Mouse (Mus musculus) Muller cell, postnatal 12 days (primary cell): ENCODE results near the gene Ccdc60.
A peak's percentile ranks its signal among the peaks of the same experiment; 100 is the strongest.
"Not testable (repeated sequence)": the region's sequence is repeated elsewhere in the genome, so short reads cannot be mapped to it uniquely, and the experiment has no call there.

Source experiments
- DNase-seq: peaks from one replicate; pipeline ENCODE4 v3.0.0-alpha.2; 2015; ENCODE audit errors: inconsistent ontology term

Gene Ccdc60

DNA sequence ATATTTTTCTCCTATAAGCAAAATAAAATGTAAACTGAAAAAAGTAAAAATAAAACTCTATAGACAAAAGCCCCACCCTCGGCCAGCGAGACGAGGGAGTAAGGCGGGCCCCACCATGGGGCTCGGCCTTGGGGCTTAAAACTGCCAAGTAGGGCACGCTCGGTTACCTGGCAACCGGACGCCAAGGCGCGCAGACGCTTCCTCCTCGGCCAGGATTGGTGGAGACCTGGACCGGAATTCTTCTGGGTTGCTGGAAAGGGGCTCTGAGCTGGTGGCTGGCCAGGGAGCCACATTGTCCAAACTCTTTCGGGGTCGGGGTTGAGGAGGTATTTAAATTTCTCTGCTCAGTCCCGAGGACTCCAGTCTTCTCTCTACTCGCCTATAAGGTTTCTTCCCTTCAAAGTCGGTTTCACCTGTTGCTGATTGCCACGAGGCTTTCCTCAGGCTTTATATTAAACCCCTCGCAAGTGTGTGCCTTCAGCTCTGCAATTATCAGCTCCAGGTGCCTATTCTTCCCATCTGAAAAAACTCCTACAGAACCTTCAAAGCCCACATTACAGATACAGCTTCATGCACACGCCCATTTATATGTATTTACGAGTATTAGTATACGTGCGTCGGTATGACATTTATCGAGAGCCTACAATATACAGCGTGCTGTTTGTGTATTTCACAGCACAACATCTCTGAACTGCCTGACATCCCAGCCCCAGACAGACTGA, at the start of gene Ccdc60:
Gene Ccdc60 (minus strand): TSS at position 137 of the 722 bp plus-strand sequence.
- peak; percentile 49 for DNase-seq

DNA sequence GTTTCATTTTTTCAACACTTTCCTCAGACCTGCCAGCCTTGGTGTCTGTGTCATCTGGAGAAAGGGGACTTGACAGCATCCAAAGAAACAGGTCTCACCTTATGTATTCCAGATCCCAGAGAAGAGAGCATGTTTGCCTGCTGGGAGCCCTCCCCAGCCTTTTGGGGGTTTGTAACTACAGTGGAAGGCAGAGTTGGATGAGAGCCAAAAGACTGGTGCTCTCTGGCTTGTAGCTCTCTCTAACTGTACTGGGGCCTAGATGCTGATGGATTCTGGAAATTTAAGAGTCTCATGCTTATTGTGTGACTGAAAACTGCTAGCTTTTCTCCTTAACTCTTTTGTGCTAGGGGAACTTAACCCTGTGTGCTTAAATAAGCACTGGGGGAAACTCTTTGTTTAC, 47.4 kb upstream of the Ccdc60 start:
- no peak for DNase-seq

DNA sequence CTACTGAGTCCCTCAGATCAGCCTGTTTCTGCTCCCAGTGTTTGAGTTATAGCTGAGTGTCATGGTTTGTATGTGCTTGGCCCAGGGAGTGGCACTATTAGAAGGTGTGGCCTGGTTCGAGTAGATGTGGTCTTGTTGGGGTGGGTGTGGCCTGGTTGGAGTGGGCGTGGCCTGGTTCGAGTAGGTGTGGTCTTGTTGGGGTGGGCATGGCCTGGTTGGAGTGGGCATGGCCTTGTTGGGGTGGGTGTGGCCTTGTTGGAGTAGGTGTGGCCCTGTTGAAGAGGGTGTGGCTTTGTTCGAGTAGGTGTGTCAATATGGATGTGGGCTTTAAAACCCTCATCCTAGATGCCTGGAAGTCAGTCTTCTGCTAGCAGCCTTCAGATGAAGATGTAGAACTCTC, 40.1 kb upstream of the Ccdc60 start:
- no peak for DNase-seq

DNA sequence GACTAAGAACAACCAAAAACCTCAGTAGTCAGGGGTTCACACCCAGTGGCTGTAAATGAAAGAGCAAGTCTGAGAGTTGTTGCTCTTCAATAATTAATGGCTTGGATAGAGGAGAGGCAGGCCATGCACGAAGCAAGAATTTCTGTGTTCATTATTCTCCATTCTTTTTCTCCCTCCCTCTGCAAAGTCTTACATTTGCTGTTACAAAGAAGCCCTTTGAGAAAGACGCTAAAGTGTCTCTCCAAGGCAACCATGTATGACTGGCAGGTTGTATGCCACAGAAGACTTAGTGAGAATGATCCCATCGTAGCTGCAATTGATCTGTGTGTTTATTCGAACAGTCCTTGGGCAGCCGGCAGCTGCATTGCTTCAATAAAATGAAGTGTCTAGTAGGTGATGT, 34.6 kb upstream of the Ccdc60 start:
- no peak for DNase-seq

DNA sequence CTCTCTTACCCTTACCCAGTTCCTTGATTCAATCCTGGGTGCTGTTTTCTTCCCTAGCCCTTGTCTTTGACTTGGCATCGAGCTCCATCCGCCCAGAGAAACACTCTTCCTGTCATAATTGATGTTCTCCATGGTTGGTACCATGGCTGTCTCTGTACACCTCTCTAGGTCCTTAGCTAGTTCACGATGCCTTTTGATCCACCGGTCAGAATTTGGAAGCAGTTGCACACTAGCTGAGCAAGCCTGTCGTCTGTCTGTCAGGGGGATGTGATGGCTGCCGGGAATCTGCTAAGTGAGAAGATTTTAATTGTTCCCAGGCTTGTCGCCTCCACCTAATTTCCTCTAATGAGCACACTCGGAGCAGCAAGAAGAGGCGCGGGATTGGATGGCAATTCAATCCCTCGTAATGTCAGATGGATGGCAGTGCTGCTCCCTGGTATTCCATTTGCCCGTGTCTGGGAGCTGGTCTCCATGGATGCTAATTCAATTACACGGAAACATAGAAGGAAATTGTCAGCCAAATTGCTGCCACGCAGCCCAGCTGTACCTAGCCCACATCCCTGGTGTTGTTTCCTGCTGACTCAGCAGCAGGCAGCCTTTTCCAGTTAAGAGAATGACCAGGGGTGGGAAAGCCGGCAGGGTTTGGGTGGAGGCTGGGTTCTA, 33.7 kb upstream of the Ccdc60 start:
- peak; percentile 58 for DNase-seq

DNA sequence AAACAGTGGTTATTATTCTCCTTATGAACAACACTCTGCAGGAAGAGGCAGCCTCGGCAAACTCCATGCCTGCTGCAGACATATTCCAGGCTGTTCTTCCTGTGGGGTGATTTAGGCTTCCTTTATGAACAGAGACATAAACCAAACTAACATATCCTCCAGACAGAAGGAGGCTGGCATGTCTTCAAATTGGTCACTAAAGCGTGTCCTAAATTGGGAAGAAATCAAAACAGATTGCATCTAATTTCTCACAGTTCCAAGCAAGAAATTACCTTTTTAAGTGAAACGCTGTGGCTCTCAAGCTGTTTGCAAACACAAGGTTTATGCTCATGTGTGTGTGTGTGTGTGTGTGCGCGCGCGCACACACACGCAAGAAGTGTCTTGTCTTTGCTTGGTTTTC, 24.9 kb upstream of the Ccdc60 start:
- no peak for DNase-seq

DNA sequence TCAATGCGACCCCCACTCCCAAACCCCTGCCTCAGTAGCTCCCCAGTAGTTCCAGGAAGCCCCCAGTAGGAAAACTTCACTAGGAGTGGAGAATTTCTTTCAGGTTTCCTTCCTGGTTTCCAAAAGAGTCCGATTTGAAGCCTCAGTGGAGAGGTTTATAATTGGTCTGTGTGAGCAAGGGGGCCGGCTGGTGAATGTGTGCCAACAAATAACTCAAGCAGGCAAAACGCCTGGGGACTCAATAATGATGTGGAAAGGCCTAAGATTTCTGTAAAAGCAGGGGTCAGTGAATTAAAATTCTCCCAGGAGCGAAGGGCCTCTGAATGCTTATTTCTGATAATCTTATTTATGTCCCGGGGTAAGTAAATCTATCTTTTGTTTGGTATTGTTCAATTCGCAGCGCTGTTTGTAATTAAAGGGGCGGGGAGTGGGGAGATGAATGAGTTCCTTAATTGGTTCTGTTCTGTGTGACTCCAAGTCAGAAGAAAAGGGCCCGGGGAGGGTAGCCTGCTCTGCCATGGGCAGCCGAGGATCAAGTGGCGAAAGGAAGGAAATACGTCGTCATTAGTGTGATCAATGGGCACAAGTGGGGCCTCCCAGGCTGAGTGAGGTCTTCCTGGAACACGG, 23.4 kb upstream of the Ccdc60 start:
- DNase-seq = peak; percentile 74

DNA sequence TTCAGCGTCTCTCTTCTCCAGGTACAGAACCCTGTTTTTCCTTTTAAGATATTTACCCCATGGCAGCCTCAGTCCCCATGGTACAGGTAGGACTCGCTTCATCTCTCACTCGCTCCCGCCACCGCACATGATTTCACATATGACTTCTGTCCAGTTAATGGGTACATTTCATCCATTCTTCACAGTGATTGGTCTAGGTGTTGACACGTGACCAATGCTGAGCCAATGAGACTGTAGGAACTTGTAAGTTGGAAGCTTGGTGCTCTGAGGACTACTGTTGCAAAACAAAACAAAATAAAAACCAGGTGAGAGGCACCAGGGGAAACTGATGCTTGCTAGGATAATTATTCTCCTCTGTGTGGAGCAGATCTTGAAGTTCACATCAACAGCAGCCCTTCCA, 22.9 kb upstream of the Ccdc60 start:
- no peak for DNase-seq

DNA sequence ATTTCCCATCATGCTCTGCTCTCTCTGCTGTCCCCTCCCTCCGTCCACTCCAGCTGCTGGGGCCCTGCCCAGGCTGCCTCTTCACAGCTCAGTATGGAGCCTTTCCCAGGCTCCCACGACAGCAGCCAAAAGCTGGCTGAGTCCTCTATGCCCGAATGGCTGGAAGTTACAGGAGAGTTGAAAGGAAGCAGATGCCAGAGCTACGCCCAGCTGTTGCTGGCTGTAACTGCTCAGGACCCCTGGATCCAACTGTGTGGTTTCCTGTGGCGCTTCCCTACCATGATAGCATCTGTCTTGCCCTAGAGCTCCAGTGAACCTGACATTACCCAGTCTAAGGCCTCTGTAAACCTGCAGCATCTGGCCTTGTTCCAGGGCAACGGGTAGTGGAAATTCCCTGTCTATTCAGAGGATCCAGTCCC, 20.6 kb upstream of the Ccdc60 start:
- peak; percentile 46 for DNase-seq

DNA sequence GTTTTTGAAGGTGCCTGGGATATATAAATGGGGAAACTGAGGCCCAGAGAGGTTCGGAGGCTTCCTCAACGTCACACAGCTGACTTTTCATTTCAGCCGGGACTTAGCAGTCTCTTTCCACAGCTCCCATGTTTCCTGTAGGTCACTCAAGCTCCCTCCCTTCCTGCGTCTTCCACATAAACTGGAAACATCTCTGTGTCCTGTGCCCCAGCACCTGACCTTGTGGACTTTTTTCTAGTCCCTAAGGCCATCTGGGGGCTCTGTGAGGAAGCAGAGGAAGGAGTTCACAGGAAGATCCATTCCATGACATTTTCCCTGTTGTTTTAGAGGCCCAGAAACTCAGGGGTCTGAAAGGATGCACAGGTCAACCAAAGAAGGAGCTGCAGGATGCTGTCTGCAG, 16.8 kb upstream of the Ccdc60 start:
- no peak for DNase-seq

DNA sequence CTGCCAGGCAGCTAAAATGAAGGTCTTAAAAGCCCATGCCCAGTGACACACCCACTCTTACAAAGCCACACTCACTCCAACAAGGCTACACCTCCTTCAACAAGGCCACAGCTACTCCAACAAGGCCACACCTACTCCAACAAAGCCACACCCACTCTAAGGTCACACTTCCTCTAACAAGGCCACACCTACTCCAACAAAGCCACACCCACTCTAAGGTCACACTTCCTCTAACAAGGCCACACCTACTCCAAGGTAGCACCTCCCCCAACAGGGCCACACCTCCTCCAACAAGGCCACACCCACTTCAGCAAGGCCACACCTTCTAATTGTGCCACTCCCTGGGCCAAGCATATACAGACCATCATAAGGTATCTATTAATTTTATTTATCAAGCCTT, 16.4 kb upstream of the Ccdc60 start:
- not testable (repeated sequence) for DNase-seq

DNA sequence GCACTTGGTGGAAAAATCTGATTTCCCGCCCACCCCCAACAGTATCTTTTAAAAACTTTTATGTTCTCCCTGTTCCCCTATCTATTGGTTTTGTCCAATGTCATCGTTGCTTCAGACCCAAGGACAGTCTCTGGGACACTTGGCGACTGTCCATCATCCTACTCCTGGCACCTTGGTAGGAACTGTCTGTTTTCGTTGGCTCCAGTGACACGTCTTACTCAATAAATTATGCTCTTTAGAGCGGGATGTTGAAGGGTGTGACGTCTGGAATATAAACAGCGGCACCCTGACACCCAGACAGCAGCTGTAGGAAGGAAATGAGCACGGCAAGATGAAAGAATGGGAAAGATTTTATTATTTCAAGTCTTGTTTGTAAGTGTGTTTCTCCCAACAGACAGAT, 12.2 kb upstream of the Ccdc60 start:
- no peak for DNase-seq

DNA sequence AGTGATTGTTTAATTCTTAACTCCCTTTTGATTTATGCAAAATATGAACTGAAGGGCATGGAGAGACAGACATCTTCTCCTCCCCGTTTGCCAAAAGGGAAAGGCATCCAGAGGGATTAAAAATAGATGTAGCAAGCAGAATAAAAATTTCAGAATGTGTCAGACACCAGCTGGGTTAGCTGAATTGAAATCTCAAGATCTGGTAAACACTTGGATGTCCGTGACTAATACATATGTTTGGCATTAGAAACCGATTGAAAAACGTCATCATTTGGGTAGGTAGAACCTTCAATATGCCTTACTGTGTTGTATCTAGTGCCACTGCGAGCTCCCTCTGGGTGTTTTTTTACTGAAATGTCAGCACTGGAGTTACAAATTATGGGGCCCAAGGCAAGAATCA, 4.7 kb upstream of the Ccdc60 start:
- no peak for DNase-seq

DNA sequence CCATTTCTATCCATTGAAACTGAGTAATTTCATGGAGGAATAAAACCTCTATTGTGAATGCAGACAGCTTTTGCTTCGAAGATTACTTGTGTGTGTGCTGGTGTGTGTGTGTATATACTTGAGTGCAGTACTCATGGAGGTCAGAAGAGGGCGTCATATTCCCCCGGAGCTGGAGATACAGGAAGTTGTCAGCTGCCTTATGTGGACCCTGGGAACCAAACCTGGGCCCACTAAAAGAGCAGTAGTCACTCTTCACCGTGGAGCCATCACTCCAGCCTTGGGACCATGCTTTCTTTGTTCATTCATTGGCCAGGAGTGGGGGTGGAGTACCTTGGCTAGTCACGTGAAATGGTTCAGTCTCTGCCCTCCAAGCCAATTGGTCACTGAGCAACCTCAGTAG, 1.8 kb upstream of the Ccdc60 start:
- no peak for DNase-seq

DNA sequence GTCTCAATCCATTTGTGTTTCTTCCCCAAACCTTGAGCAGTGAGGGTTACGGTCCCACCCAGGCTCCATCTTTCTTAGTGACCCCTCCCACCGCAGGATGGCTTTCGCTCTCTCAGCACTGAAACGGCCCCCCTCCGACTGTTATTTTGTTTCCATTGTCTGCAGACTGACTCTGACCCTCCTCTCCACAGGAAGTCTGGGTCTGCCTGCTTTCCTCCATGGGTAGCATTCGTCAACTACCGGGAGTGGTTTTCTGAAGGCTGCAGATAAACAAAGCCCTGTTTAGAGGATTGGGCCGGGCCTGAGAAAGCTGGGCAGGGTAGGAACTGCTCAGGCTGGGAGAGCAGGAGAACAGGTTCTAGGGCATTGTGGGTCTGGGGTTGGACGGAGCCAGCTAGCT, 1.1 kb upstream of the Ccdc60 start:
- no peak for DNase-seq

DNA sequence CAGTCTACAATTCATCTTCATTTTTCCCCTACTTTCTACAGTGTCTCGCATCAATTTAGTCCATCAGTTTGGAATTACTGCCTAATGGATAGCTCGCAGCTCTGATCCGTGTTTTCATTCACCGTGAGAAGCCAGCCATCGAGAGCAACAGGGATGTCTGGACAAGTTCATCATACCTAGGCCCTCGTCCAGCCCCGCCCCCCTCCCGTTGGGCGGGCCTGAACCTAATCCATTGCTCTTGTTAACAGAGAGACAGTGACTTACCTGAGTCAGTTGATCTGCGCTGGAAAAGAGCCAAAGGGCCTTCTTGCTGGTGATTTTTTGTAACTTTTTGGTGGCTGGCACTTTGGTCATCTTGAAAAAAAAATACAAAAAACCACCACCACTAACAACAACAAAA, 602 bp downstream of the Ccdc60 start:
- no peak for DNase-seq

DNA sequence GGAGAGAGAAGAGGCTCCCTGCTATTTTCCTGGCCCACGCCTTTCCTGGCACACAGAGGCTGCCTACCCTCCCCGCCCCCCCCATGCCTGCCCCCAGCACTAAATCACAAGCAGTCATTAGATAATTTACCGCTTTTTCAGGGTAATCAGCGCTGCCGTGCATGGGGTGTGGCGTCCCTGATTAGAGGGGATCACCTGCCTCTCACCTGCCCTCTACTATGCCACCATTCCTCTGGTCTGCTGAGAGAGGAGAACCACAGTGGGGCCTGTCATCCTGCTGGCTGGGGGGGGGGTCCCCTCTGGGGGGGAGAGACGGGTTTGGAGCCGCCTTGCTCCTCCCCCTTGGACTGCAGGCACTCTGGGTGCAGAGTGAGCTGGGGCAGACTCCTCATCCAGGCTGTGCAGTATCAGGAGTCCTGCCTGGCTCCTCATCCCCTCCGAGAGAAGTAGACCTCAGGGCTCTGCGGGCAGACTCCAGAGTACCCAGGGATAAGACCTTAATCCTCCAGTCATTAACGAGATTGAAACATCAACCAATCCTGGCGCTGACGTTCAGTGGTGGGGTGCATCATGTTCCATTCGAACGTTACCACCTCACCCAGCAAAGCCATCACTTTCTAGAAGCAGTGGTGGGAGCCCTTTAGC, 3.1 kb downstream of the Ccdc60 start:
- no peak for DNase-seq

DNA sequence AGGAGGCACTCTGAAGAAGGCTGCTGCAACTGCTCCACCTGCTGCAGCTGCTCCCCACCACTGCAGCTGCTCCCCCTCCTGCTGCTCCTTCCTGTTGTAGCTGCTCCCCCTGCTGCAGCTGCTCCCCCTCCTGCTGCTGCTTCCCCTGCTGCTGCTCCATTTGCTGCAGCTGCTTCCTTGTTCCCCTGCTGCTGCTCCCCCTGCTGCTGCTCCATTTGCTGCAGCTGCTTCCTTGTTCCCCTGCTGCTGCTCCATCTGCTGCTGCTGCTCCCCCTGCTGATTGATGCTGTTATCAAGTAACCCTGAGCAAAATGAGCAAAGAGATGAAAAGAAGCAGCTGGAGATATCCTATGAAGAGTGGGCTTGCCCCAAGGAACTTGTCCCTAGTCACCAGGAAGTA, 8.3 kb downstream of the Ccdc60 start:
- DNase-seq = no peak

DNA sequence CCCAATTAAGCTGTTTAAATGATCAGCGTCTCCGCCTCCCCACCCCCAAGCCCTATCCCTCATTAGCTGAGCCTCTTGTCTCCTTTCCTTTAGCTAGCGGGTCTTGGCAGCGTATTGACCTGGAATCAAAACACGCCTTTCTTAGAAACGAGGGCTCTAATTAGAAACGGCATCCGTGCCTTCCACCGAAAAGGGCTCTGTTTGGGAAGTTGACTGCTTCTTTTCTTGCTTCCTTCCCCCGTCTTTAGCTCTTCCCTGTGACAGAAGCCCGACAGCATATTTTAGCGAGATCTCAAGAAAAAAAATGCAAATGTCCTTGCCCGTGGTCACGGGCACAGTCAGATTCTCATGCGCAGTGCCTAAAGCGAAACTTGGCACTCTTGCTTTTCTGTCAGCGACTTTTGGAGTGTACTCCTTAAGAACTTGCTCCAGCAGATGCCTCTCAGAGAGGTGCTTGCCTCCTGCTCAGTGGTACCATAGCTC, 10.3 kb downstream of the Ccdc60 start:
- peak; percentile 61 for DNase-seq

DNA sequence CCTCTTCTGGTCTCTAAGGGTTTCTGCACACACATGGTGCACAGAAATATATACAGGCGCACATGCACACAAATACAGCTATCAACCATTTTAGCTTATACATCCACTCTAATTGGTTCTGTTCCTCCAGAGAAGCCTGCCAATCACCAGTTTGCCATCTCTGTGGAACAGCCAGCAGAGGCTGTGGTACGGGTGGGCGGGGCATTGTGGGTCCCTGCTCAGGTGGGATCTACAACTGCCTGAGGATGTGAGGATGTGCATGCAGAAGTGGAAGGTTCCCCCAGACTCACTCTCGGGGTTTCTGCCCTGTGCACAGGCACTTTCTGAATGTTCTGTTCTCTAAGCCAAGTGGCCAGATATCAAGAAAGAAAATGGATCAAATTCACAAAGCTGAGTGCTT, 10.8 kb downstream of the Ccdc60 start:
- DNase-seq = no peak

DNA sequence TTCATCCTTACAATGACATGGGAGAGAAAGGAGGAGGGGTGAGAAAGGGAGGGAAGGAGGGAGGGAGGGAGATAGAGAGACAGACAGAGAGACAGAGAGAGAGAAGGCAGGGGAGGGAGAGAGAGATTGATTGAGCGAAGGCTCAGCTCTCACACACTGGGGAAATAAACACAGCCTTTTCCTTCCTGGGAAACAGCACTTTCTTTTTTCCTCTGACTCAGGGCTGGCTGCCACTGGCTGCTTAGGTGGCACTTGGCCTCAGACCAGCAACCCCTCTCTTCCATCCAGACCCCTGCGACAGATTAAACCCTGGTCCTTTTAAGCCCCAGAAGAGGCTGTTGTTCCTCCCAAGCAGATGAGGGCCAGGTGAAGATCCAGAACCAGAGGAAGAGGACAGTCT, 14.0 kb downstream of the Ccdc60 start:
- no peak for DNase-seq

DNA sequence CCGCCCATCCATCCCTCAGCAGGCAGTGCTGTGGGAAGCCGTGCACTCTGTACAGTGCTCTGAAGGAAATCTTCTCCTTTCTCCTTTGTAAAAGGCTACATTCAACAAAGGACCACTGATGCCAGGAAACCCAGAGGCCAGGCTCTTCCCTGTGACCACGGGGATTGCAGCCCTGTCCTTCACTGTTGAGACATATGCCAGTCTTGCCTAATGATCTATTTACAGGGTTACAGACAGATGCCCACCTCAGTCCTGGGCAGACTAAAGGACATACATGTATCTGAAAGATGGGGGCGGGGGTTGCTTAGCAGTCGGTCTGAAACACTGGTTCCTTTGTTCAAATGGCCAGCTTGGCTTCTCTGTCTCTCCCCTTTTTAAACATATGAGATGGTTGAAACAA, 14.4 kb downstream of the Ccdc60 start:
- DNase-seq = peak; percentile 39
